Mouse (Mus musculus): ENCODE results near the gene Dnah7a.

GRCm38 (mm10) chr1:53388762-53389161, 317.8 kb downstream of the Dnah7a start:
- no peak for TF ChIP-seq CTCF (IDR thresholded peaks at IDR 0.05; ENCODE audit: insufficient read depth, low read depth, low read length)
- TF ChIP-seq POLR2A (IDR thresholded peaks at IDR 0.05; ENCODE audit: insufficient read depth, low read depth, low read length): no peak
